Mouse (Mus musculus): ENCODE data around the gene Mrap2. TPM values are rescaled to one million over a fixed set of nuclear protein-coding genes. Genes with fewer than 3 reads are reported as not detected.

Gene Mrap2
- total RNA-seq, 2 experiments from 2014 or later = 1.3 TPM

- no peak for DNase-seq
Measured at GRCm38 (mm10) chr9:87182231-87182630, 38.1 kb downstream of the Mrap2 start.

- no peak for DNase-seq
Measured at GRCm38 (mm10) chr9:87187336-87187735, 43.2 kb downstream of the Mrap2 start.

GRCm38 (mm10) chr9:87193721-87194120 lies 49.6 kb downstream of the Mrap2 start:
- no peak for DNase-seq

GRCm38 (mm10) chr9:87197277-87197676 lies 53.2 kb downstream of the Mrap2 start:
- no peak for DNase-seq

DNA sequence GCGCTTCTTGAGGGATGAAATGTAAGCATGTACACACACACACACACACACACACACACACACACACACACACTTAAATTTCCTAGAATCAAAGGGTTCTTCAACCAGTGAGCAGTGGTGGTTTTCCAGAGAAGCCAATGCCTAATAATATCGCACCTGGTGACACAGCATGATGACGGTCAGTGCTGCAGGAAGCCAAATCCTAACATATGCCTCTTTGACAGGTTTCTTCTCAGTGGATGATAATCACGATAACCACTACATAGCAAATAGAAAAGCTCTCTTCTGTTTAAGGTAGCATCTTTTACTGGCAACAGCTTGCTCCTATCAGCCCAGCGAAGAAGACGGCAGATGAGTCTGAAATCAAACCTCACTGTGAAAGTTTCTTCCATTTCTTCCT lies 53.9 kb downstream of the Mrap2 start:
- DNase-seq = no peak

- no peak for DNase-seq
Measured at GRCm38 (mm10) chr9:87200426-87200825, 56.3 kb downstream of the Mrap2 start.

GRCm38 (mm10) chr9:87200919-87201318 lies 56.8 kb downstream of the Mrap2 start:
- DNase-seq = no peak

DNA sequence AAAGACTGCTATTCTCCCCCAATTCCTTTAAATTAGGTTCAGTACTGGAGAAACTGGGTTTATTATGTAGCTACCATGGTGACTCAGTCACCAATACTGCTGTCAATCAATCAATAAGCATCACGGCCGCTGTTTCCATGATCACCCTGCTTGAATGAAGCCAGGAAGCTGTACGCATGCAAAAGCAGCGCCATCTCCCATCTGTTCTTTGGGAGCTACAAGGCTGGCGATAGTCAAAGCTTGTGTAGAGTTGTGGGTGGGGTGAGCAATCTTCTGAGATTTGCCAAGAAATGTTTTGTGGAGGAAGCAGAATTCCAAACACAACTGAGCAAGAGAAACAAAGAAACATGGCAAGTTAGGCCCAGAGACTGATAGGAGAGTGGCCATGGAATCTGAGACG lies 58.3 kb downstream of the Mrap2 start:
- no peak for DNase-seq

DNA sequence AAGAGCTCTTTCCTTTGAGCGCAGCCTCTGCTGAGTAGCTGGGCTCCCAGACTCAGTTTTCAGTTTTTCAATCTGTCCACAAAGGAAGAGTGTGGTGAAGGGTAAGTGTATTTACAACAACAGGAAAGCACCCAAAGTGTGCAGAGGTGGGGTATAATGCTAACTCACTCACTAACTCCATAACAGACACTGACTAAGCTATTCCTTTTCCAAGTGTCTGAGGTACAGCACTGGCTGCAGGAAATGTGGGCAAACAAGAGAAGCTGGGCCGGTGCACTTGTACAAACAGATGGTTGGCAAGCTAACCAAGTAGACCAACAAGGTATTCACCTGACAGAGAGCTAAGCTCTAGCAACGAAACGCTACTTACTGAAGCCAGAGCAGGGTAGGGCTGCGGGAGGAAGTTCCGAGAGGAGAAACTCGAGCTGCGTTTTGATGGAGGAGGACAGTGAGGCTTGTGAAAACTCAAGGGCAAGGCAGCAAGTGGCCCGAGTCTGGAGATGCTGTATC lies 66.8 kb downstream of the Mrap2 start:
- no peak for DNase-seq

DNA sequence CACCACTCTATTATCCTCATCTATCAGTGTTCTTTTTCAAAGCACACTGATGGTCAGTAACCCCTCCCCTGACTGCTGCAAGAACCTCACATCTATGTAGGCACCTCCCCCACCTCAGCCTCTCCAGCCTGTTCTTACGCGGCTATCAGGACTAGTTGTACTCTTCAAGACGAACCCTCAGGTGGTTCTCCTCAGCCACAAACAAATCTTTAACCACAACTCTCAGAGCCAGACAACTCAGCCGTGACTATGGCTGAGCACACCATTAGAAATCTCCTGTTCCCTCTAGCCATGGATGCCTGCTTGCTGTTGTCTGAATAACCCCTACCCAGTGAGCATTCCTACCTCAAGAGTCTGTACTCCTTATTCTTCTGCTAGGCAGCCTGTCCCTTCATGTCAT lies 69.1 kb downstream of the Mrap2 start:
- DNase-seq = no peak

Other genes with a start within 250 kb of the Mrap2 start
- gene Ripply2, start 128.8 kb upstream of the Mrap2 start, total RNA-seq (2021) = not detected
- 10 to 100 TPM; 27.6 to 29.8 TPM for gene Cyb5r4, start 122.3 kb upstream of the Mrap2 start, total RNA-seq (2021)
- 1 to 10 TPM; 3.7 to 4.2 TPM for gene Cep162, start 111.2 kb downstream of the Mrap2 start, total RNA-seq (2021)